Mouse (Mus musculus) brain, embryonic 14.5 days (tissue): ENCODE data around the gene BC035044.

ENCODE experiments used
- CTCF ChIP-seq: fragments of 200-500 bp; IDR thresholded peaks from 2 replicates; pipeline ENCODE4 v1.5.1; 2012; ENCODE audit warnings: inconsistent platforms, mild to moderate bottlenecking, moderate library complexity, borderline replicate concordance; ENCODE audit not compliant: insufficient read depth, insufficient read length; ENCODE audit errors: extremely low read depth
- POLR2A ChIP-seq: fragments of 200-500 bp; IDR thresholded peaks from 2 replicates; pipeline ENCODE4 v1.6.1; 2012; ENCODE audit warnings: mild to moderate bottlenecking, inconsistent platforms, borderline replicate concordance; ENCODE audit not compliant: poor library complexity, insufficient read depth, insufficient read length, severe bottlenecking; ENCODE audit errors: extremely low read depth

- TF ChIP-seq POLR2A (no peak), CTCF (no peak)
These were observed 18.9 kb downstream of the BC035044 start for GRCm38 (mm10) chr6:128871910-128872610.
